Mouse (Mus musculus) bone marrow macrophage, adult 2 months (primary cell): ENCODE data around the gene Eif4g2.

Experiments
- CTCF ChIP-seq: IDR thresholded peaks from 2 replicates; pipeline ENCODE4 v1.5.1; 2012; ENCODE audit warnings: low read depth, mild to moderate bottlenecking, low read length, moderate library complexity
- POLR2A ChIP-seq: IDR thresholded peaks from 2 replicates; pipeline ENCODE4 v1.6.1; 2012; ENCODE audit warnings: mild to moderate bottlenecking, low read depth, low read length, borderline replicate concordance

GRCm38 (mm10) chr7:111080026-111080425 is 2.8 kb downstream of the Eif4g2 start:
- TF ChIP-seq CTCF (no peak), POLR2A (no peak)
